Mouse (Mus musculus) gastrocnemius, postnatal 10 days (tissue): Measurements from ENCODE around the gene Pusl1. TPM values are rescaled to one million over a fixed set of nuclear protein-coding genes. Genes with fewer than 3 reads are reported as not detected.
A peak's percentile ranks its signal among the peaks of the same experiment; 100 is the strongest.

Experiments
- DNase-seq: peaks from one replicate; pipeline ENCODE4 v3.0.0; 2021; ENCODE audit warnings: mixed read lengths
- total RNA-seq, 2 experiments: library from RNA; stranded (reverse); gene quantifications; 2 replicates each; pipeline ENCODE4 v1.2.3; 2021

The Pusl1 gene
- total RNA-seq, 2 experiments from 2014 or later: 16.9 to 23.6 TPM

- DNase-seq: no peak
Measured at GRCm38 (mm10) chr4:155886330-155886729, 5.3 kb downstream of the Pusl1 start.

- DNase-seq: no peak
Measured at GRCm38 (mm10) chr4:155883587-155883986, 8.0 kb downstream of the Pusl1 start.

- no peak for DNase-seq
Measured at GRCm38 (mm10) chr4:155871404-155871803, 20.2 kb downstream of the Pusl1 start.

- peak; percentile 97 for DNase-seq
Measured at GRCm38 (mm10) chr4:155869317-155870033, 22.1 kb downstream of the Pusl1 start, which contains the start of the genes Cptp and Ints11. TSS of gene Cptp (minus strand) at chr4:155869440. TSS of gene Ints11 (plus strand) at chr4:155869546.

- DNase-seq: no peak
Measured at GRCm38 (mm10) chr4:155868614-155869298, 22.8 kb downstream of the Pusl1 start.

- no peak for DNase-seq
Measured at GRCm38 (mm10) chr4:155863001-155863400, 28.6 kb downstream of the Pusl1 start, which contains the start of gene Tas1r3. TSS of gene Tas1r3 (minus strand) at chr4:155863362.

- DNase-seq: no peak
Measured at GRCm38 (mm10) chr4:155861787-155862186, 29.8 kb downstream of the Pusl1 start.

GRCm38 (mm10) chr4:155859318-155859717, 32.3 kb downstream of the Pusl1 start:
- DNase-seq: peak; percentile 54

GRCm38 (mm10) chr4:155856881-155857280, 34.7 kb downstream of the Pusl1 start:
- no peak for DNase-seq

- DNase-seq: no peak
Measured at GRCm38 (mm10) chr4:155856071-155856470, 35.5 kb downstream of the Pusl1 start.

GRCm38 (mm10) chr4:155854991-155855390, 36.6 kb downstream of the Pusl1 start:
- no peak for DNase-seq

GRCm38 (mm10) chr4:155853421-155853820, 38.2 kb downstream of the Pusl1 start:
- DNase-seq: no peak

GRCm38 (mm10) chr4:155851951-155852411, 39.6 kb downstream of the Pusl1 start:
- no peak for DNase-seq

GRCm38 (mm10) chr4:155851368-155851767, 40.2 kb downstream of the Pusl1 start:
- no peak for DNase-seq

- no peak for DNase-seq
Measured at GRCm38 (mm10) chr4:155849792-155850451, 41.7 kb downstream of the Pusl1 start.

- DNase-seq: no peak
Measured at GRCm38 (mm10) chr4:155849391-155849790, 42.2 kb downstream of the Pusl1 start.

- peak; percentile 53 for DNase-seq
Measured at GRCm38 (mm10) chr4:155848434-155849095, 43.0 kb downstream of the Pusl1 start.

GRCm38 (mm10) chr4:155847591-155848352, 43.8 kb downstream of the Pusl1 start:
- peak; percentile 56 for DNase-seq

- DNase-seq: peak; percentile 99
Measured at GRCm38 (mm10) chr4:155846871-155847578, 44.6 kb downstream of the Pusl1 start, which contains the start of gene Dvl1. TSS of gene Dvl1 (plus strand) at chr4:155847402.

GRCm38 (mm10) chr4:155843231-155843630, 48.4 kb downstream of the Pusl1 start:
- no peak for DNase-seq
